Mouse (Mus musculus) layer of hippocampus, adult 2 months (tissue): Measurements from ENCODE around the gene Pdlim4. TPM values are rescaled to one million over a fixed set of nuclear protein-coding genes. Genes with fewer than 3 reads are reported as not detected.

Experiments used
- DNase-seq, 2 experiments: peaks; one replicate each; pipeline ENCODE4 v3.0.0; 2022; ENCODE audit warnings: low spot score in 2 of 2
- H3K27ac ChIP-seq: fragments of 200-600 bp; 2 replicates; pipeline ENCODE4 v1.8.1; 2022
- H3K4me3 ChIP-seq: fragments of 200-600 bp; 2 replicates; pipeline ENCODE4 v1.8.1; 2022; ENCODE audit warnings: mild to moderate bottlenecking
- CTCF ChIP-seq: fragments of 200-600 bp; conservative IDR thresholded peaks from 2 replicates; pipeline ENCODE4 v1.8.1; 2022; ENCODE audit warnings: antibody characterized with exemption, mild to moderate bottlenecking, moderate library complexity
- total RNA-seq, 2 experiments: library from RNA; stranded (reverse); gene quantifications; 2 replicates each; pipeline ENCODE4 v1.2.3; 2021

Pdlim4 gene
- total RNA-seq, 2 experiments from 2014 or later, result 13.4 to 14.3 TPM

DNA sequence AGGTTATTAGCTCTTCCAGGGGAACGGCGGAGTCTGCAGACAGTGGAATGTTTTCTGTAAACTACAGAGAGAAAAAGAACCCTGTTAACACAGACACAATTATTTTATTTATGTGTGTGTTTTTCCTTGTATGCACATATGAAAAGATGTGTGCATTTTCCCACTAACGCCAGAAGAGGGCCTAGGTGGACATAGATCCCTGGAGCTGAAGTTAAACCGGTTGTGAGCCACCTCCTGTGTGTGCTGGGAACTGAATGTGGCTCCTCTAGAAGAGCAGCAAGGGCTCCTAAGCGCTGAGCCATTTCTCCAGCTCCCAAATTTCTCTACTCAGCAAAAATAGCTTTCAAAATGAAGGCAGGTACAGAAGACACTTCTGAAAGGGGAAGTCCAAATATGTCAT is 17.0 kb upstream of the Pdlim4 start:
- TF ChIP-seq CTCF, result peak; percentile 25; the same call in 1 of the 2 replicates
- H3K4me3 ChIP-seq, result no peak overlapping the region
- DNase-seq, result no peak
- no peak overlapping the region for H3K27ac ChIP-seq

DNA sequence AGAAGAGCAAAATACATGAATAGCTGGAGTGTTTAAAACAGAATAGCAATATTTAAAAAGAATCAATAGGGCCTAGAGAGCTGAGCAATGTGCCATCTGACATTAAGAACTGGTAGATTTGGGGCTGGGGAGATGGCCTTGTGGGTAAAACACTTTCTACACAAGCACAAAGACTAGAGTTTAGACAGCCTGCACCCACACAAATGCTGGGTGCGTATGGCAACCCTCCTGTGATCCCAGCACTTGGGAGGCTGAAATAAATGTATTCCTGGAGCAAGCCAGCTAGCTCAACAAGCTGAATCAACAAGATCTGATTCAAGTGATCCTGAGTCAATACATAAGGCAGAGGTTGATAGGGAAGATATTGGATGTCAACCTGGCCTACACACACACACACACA is 16.2 kb upstream of the Pdlim4 start:
- DNase-seq, result peak in 1 of 2 experiments; percentile 21
- TF ChIP-seq CTCF, result no peak
- Histone ChIP-seq H3K4me3 (no peak overlapping the region), H3K27ac (peak overlapping the region; percentile 48; the same call in 1 of the 2 replicates)

DNA sequence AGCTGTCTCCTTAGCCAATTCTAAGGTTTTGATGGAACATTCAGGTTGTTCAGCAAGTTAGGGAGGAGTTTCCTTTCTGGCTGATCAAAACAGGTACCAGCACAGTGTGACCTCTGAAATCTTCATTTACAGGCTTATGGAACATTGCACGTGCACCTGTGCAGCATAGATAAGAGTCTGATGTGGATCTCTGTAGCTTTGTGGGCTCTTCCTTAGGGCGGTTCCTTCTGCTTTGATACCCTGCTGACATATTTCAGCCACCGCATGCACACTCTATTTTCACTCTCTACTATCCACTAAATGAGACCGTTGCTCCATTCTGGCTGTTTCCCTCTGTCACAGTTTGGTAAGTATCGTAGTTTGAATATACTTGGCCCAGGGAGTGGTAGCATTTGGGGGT is 13.9 kb upstream of the Pdlim4 start:
- H3K27ac ChIP-seq, result no peak overlapping the region
- TF ChIP-seq CTCF, result no peak
- no peak for DNase-seq
- H3K4me3 ChIP-seq, result no peak overlapping the region

DNA sequence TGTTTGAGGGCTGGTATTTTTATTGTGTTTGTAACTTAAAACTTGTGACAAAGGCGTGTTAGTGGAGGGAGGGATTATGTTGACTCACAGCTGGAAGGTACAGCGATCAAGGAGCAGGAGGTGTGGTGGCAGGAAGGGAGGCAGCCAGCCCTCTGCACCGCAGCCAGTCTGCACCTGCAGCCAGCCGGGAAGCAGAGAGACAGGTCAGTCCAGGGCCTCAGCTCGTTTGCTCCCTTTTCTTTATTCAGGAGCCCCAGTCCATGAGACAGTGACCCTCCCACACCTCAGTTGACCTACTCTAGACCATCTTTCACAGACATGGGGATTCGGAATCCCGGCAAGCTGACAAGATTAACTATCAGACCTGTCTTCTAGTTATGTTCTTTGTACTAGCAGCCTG is 11.6 kb upstream of the Pdlim4 start:
- DNase-seq, result no peak
- no peak overlapping the region for H3K4me3 ChIP-seq
- H3K27ac ChIP-seq, result no peak overlapping the region
- no peak for TF ChIP-seq CTCF

DNA sequence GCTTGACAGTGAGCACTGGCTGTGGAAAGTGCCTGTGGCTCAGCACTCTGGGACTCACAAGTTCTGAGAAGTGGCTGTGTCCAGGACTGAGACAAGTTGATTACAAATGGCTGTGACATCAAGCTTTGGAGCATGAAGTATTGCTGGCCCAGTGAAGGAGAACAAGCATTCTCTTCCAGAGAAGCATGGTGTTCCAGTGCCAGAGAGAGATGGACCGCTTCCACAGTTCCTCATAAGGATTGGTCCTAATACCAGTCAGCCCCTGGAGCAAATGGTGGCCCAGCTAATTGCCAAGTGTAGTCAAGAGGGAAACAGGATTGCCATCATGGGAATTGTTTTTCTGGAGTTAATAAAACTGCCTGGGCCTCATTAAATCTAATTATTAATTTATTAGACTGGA is 7.3 kb upstream of the Pdlim4 start:
- Histone ChIP-seq H3K4me3 (no peak overlapping the region), H3K27ac (no peak overlapping the region)
- no peak for TF ChIP-seq CTCF
- DNase-seq, result no peak

DNA sequence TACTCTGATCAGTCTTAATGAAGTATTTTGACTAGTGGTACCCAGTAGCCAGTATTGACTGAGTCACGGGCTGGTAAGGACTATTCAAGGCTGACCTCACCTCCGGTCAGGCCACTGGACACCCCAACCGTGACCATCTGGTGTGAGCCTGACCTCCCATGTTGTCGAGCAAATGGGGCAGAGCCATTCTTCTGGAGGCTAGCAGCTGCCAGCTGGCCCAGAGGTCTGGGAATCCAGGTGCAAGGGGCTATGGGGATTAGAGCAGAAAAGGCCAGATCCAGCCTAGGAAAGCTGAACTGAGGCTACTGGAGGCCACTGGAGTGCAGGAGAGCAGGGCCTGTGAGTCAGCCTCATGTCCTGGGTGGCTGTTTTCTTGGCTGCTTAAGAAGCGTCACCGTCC is 6.5 kb upstream of the Pdlim4 start:
- H3K27ac ChIP-seq, result no peak overlapping the region
- no peak overlapping the region for H3K4me3 ChIP-seq
- TF ChIP-seq CTCF, result no peak
- no peak for DNase-seq

DNA sequence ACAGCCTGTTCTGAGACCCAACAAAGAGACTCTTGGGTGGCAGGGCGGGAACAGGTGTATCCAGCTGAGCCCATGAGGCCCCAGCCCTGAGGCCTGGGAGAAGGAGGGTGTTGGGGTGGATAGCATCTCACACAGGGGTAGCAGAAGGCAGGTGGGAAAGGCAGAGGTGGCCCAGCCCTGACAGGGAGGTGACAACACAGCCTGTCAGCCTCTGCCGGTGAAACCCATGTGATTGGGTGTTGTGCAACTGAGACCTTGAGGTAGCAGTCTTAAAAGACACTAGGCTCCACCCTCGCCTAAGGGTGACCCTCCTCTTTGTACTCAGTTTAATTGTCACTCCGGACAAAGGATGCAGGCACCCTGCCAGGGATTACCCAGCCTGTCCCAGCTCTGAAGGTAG is 4.5 kb upstream of the Pdlim4 start:
- no peak overlapping the region for H3K4me3 ChIP-seq
- no peak overlapping the region for H3K27ac ChIP-seq
- DNase-seq, result no peak
- TF ChIP-seq CTCF, result no peak

DNA sequence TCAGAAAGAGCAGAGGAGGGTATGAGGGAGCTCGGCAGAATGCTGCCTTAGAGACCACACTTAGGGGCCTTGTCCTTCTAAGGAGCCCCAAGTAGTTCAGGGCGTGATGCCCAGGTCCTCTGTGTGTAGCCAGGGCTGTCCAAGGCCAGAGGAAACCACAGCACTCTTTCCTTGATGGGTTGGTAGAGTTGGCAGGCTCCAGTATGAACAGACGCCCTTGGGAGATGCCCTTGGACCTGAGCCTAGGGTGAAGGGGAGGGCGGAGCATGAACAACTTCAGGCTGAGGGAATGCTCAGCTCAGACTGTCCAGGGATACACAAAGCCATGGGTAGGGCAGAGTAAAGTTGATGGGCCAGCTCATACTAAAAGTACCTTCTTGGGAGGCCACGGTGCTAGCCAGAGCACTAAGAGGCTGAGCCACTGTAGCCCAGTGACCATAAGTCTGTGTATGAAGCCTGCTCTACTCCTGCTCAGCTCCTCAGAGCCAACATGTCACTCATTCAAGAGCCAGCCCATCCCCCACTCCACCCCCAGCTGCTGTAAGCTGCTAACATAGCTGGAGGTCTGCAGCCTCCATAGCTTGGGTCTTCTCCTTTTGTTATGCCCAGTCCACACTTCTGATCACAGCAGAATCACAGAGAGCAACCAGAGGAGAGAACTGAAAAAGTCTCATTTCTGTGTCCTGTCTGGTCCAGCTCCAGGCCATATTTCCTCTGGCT is 3.1 kb upstream of the Pdlim4 start:
- no peak overlapping the region for H3K27ac ChIP-seq
- no peak for TF ChIP-seq CTCF
- no peak overlapping the region for H3K4me3 ChIP-seq
- DNase-seq, result no peak

DNA sequence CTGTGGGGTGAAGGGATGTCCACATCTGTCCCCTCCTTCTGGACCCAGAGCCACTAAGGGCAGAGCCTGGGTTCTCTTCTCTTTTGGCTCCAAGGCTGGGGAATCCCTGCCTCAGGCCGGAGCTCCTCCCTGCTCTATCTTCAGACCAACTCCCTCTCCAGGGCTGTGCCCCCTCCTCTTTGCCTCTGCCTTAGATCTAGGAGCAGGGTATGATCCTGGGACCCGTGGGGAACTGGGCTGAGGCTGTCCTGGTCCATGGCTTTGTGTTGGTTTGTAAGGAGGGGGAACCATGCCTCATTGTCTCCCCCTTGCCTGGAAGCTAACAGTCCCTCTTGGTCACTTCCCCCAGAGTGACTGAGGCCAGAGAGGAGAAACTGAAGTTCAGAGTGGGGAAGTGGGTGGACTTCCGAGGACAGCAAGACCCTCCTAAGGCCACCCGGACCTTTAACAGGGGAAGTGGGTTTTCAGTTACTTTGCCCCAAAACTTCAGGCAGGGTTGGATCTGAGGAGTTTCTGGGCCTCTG is 756 bp downstream of the Pdlim4 start:
- Histone ChIP-seq H3K27ac (peak overlapping the region; percentile 78), H3K4me3 (peak overlapping the region; percentile 53)
- TF ChIP-seq CTCF, result no peak
- DNase-seq, result no peak

DNA sequence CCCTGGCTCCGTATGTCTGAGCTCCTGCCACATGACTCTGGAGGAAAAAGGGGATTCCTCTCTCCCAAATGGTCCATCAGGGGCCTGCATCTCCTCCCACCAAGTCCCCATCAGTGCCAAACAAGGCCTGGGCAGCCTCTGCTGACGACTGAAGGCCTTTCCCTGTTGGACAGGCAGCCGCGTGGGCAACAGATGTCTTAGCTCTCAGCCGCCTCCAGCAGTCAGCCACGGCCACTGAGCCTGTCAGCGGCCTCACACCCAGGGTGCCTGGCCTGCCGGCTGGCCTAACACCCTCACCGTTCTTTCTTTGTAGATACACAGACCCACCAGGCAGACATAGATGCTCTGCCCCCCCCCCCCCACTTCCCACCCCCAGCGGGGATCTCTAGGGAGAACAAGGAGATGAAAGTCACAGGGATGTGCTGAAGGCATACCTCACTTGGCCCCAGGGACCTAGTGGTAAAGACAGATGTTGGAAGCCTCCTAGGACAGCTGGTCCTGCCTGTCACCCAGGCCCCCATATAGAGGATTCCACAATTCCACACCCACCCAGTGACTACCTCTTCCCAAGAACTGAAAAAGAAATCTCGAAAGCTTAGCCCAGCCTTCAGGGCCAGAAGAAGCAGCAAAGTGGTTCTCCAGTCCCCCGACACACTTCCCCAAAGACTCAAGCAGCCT is 1.4 kb downstream of the Pdlim4 start:
- no peak for DNase-seq
- H3K27ac ChIP-seq, result peak overlapping the region; percentile 78; the same call in 1 of the 2 replicates
- H3K4me3 ChIP-seq, result peak overlapping the region; percentile 53; the same call in 1 of the 2 replicates
- TF ChIP-seq CTCF, result no peak

DNA sequence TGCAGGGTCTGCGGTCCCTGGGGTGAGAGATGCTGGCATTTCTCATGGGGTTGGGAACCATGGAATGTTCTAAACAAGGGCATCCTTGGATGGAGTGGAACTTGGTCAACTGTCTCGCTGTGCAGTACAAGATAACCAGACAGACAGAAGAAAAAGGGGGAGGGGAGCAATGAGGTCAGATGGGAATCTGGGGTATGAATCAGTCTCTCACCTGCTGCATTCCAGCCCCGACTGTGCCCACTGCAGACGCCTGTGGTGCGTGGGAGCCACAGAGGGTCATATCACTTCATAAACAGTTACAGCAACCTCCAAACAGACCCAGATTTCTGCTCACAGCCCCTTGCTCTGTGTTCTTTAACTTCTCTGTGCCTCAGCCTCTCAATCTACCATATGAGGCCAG is 2.4 kb downstream of the Pdlim4 start:
- no peak overlapping the region for H3K27ac ChIP-seq
- DNase-seq, result no peak
- no peak for TF ChIP-seq CTCF
- H3K4me3 ChIP-seq, result no peak overlapping the region

DNA sequence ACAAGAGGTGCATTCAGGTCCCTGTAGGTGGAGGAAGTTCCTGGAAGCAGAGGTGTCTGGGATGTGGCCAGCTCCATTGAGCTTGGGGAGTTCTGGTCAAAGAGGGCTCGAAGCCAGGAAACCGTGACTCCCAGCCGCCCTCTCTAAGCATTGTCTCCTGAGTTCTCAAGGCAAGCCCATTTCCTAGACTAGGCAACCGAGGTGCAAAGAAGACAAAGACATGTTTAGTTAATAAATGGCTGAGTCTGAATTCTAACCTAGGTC is 3.0 kb downstream of the Pdlim4 start:
- TF ChIP-seq CTCF, result no peak
- DNase-seq, result no peak
- Histone ChIP-seq H3K4me3 (no peak overlapping the region), H3K27ac (no peak overlapping the region)

DNA sequence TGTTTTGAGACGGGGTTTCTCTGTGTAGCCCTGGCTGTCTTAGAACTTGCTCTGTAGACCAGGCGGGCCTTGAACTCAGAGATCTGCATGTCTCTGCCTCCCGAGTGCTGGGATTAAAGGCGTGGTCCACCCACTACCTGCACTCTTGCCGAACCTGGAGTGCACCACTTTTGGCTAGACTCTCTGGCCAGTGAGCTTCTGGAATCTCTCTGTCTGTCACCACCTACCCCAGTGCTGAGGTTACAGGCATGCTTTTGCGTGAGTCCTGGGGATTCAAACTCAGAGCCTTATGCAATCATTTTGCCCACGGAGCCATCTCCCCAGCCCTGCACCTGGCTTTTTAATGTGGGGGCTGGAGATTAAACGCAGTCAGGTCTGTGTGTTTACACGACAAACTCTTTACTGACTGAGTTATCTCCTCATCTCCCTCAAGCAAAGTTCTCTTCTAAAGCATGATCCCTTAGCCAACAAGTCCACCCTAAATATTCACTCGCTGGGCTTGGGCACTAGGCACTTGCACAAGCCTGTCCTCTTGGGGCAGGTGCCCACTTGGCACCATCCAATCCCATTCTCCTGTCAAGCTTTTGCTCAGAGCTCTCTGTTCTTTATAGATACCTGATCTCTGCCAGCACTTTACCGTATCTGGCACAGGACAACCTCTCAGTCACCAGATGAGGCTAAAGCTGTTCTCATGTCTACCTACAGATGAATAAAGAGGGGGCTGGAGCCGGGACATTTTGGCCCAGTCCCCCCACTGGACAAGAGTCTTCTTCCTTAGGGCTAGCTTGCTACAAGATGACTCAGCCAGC is 3.5 kb downstream of the Pdlim4 start:
- TF ChIP-seq CTCF, result no peak
- Histone ChIP-seq H3K4me3 (no peak overlapping the region), H3K27ac (no peak overlapping the region)
- no peak for DNase-seq
